Mouse (Mus musculus): ENCODE results near the gene Palm2.

The Palm2 gene

GRCm38 (mm10) chr4:57624819-57625218 is 190.8 kb downstream of the Palm2 start:
- DNase-seq = no peak

- DNase-seq = no peak
Measured at GRCm38 (mm10) chr4:57625306-57625705, 191.3 kb downstream of the Palm2 start.

DNA sequence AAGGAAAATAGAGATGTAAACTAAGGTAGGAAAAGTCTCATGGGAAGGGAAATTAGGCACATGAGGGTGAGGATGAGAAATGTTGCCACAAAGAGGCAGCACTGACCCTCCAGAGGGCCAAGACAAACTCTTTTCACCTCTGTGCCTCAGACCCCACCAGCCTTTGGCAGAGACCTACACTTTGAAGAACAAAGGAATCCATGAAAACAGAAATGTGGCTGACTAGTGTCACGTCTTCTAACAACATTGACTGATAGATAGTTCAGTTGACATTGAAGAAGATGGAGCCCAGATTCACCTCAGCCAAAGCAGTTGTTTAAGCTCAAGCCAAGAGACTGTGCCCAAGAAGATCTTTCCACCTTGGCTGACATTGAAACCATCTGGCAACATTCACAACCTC is 191.7 kb downstream of the Palm2 start:
- no peak for DNase-seq

DNA sequence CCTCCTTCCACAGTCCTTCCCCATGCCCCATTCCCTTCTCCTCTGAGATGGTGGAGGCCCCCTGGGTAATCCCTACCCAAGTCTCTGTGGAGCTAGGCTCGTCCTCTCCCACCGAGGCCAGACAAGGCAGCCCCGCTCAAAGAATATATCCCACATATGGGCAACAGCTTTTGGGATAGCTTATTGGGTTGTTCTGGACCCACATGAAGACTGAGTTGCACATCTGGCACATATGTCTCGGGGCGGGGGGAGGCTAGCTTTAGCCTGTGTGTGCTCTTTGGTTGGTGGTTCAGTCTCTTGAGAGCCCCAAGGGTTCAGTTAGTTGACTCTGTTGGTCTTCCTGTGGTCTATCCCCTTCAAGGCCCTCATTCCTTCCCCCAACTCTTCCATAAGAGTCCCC is 192.9 kb downstream of the Palm2 start:
- no peak for DNase-seq

GRCm38 (mm10) chr4:57632386-57632785 is 198.3 kb downstream of the Palm2 start:
- DNase-seq = no peak

DNA sequence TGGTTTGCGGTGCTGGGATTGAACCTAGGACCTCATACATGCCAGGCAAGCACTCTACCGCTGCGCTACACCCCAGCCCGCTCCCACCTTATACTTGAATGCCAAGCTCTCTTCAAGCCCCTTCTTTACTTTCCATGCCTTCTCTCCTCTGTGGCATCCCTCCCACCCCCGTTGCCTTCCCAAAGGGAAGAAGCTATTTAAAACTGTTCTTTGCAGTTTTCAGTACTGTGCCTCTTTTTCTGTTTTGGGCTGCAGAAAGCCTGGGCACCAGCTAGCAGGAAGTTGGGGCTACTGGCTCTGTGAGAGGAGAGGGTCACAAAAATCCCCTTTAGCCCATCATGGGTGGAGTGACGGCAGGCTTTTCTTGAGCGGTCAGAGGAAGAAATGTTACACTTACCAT is 199.0 kb downstream of the Palm2 start:
- DNase-seq = no peak

DNA sequence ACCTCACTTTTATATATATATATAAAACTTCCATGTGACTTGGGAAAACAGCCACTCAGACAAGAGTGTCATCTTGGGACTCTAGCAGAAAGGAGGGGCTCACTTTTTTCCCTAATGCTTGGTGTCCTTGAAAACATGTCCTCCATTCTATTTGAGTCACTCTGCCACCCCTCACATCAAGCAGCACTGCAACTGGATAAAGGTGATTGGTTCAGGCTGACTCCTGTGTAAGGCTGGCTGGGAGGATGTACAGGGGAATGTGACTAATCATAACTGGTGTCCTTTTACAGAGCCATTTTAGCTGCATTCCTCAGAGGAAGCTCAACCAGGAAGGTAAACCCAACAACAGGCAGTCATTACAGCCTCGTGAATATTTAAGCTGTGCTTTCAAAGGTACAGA is 200.9 kb downstream of the Palm2 start:
- DNase-seq = no peak

DNA sequence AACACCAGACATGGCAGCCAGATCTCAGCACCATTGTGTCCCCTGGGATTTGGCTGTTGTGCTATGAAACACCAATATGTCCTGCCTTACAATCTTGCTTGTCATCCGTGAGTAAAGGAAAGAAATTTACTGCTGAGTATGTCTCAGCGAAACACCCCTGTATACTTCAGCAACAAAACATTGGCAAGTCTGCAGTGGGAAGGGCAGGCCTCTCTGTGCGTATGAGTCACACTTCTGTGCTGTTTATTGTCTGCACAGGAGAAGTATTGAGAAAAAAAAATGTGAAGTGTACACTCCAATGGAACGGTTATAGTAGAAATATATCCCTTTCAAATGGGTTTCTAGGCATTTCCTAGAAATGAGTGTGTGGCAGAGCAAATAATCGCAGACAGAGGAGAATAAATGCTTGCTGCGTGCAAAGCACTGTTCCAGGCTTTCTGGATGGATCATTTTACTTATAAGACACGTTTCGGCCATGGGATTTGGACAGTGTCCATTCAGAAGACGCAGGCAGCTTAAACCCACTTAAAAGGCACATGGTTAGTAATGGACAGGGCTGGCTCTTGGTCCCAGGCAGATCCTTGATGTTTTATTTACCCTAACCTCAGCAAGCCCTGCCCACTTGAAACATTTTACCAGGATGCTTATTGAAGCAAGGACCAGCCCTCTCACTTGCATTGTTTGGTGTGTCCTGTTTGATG is 202.9 kb downstream of the Palm2 start:
- DNase-seq = no peak

GRCm38 (mm10) chr4:57637636-57638386 is 203.8 kb downstream of the Palm2 start:
- DNase-seq = peak; percentile 17

DNA sequence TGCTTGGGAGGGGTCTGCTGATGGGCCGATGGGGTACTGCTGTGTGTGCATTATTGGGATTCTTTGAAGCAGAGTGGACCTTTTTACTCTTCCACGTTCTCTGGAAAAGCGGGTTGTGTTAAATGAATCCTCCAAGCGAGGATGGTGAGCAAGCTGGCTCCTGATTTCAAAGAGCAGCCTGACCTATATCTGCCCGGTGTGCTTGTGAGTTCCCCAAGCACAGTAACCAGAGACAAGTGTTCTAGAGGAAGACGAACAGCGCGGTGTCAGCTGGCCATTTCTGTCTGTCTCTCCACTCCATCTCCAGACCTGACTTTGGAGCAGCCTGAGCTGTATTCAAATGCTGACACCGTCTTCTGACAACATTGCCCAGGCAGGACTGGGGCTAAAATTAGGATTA is 204.9 kb downstream of the Palm2 start:
- peak; percentile 7 for DNase-seq

DNA sequence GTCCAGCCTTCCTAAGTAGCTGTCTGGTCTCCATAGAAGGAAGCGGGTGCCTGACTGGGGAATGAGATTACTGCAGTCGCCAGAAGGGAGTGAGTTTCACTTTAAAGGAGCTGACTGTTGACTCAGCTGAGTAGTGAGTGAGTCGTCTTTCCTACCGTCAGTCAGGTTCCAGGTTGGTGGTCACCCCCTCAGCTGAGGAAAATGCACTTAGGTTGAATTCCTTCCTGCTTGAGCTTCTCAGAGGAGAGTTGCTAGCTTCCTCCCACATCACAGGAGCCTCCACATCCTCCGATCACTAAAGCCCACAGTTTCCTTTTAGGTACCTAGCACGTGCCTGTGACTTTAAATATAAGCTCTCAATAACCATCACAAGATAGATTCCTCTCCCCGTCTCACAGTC is 206.2 kb downstream of the Palm2 start:
- DNase-seq = peak; percentile 60

- DNase-seq = no peak
Measured at GRCm38 (mm10) chr4:57640971-57641370, 206.9 kb downstream of the Palm2 start.

- DNase-seq = no peak
Measured at GRCm38 (mm10) chr4:57650994-57651393, 216.9 kb downstream of the Palm2 start.

- no peak for DNase-seq
Measured at GRCm38 (mm10) chr4:57651547-57651946, 217.5 kb downstream of the Palm2 start.

GRCm38 (mm10) chr4:57652185-57652904 is 218.3 kb downstream of the Palm2 start:
- DNase-seq = no peak

DNA sequence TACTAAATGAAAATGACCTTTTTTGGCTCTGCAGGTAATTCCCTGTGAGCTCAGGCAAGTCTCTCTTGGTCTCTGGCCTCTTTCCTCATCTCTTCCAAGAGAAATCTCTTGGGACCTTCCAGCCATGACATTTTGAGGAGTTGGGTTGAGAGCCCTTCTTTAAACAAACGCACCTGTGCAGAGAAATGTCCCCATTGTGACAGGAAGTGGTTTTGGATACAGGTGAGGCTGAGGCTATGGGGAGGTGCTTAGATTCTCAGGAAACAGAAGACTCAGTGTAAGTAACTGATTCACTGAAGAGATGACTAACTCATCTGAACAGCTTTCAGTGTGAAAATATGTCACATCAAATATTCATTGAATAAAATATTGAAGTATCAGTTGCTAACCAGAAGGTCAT is 221.9 kb downstream of the Palm2 start:
- DNase-seq = peak; percentile 46

- peak; percentile 67 for DNase-seq
Measured at GRCm38 (mm10) chr4:57656388-57656787, 222.3 kb downstream of the Palm2 start.

GRCm38 (mm10) chr4:57656861-57657260 is 222.8 kb downstream of the Palm2 start:
- DNase-seq = no peak

- DNase-seq = no peak
Measured at GRCm38 (mm10) chr4:57660470-57660869, 226.4 kb downstream of the Palm2 start.

DNA sequence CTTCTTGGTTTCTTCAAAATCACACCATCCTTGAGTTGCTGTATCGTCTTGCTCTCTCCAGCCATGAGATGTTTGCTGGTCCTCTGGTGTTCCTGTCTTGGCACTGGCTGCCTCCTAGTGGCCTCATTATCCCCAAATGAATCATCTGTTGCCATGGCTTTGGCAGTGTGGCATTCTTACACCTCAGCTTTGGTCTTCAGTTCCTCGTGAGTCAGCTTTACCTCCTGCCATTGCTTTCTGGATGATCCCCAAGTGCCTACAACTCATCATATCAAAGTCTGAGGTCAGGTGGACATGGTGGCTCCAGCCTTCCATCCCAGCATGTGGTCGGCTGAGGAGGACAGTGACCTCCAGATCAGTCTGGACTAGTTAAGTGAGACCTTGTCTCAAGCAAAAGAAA is 232.1 kb downstream of the Palm2 start:
- DNase-seq = no peak

- no peak for DNase-seq
Measured at GRCm38 (mm10) chr4:57670813-57671469, 236.9 kb downstream of the Palm2 start.

DNA sequence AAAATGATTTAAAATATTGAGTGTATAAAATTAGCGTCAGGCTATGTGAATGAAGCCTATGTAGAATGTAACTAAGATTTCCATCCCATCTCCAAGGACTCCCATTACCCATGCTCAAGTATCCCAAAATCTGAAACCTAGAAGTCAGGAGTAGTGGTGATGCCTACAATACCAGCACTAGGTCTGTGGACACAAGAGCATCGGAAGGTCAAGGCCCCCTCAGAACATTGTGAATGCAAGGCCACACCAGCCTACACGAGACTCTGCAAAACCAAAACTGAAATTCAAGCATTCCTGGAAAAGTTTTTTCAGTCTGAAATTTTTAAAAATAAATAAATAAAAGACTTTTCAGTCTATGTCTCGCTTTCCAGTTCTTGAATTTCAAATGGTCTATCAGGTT is 238.5 kb downstream of the Palm2 start:
- no peak for DNase-seq

All from thymus, postnatal 25 days (tissue).